Mouse (Mus musculus) myocyte (in vitro differentiated cells): Measurements from ENCODE around the gene Hnrnpa3. TPM values are rescaled to one million over a fixed set of nuclear protein-coding genes. Genes with fewer than 3 reads are reported as not detected.
A peak's percentile ranks its signal among the peaks of the same experiment; 100 is the strongest.

Experiments used
- H3K27me3 ChIP-seq: one replicate; pipeline ENCODE4 v1.6.1; 2011; ENCODE audit not compliant: control insufficient read depth, insufficient read depth, insufficient read length
- H3K36me3 ChIP-seq: one replicate; pipeline ENCODE4 v1.6.1; 2011; ENCODE audit not compliant: control insufficient read depth, insufficient read depth
- H3K4me2 ChIP-seq: one replicate; pipeline ENCODE4 v1.6.1; 2011; ENCODE audit warnings: low read depth, control low read depth
- H3K4me3 ChIP-seq: one replicate; pipeline ENCODE4 v1.5.1; 2011; ENCODE audit warnings: mild to moderate bottlenecking, control low read depth, moderate library complexity
- H3K79me2 ChIP-seq: one replicate; pipeline ENCODE4 v1.6.1; 2011; ENCODE audit not compliant: control insufficient read depth, insufficient read depth
- H3ac ChIP-seq: one replicate; pipeline ENCODE4 v1.6.1; 2011; ENCODE audit not compliant: control insufficient read depth, insufficient read length
- CEBPB ChIP-seq: IDR thresholded peaks from 2 replicates; pipeline ENCODE4 v1.6.1; 2011; ENCODE audit warnings: mild to moderate bottlenecking, moderate library complexity; ENCODE audit not compliant: poor library complexity, insufficient read depth, severe bottlenecking
- E2F4 ChIP-seq: IDR thresholded peaks from one replicate; pipeline ENCODE4 v1.6.1; 2011; ENCODE audit warnings: mild to moderate bottlenecking, control low read depth, moderate library complexity; ENCODE audit not compliant: insufficient read depth
- MAX ChIP-seq: IDR thresholded peaks from one replicate; pipeline ENCODE4 v1.6.1; 2011; ENCODE audit warnings: low read depth, mild to moderate bottlenecking, control low read depth
- MYOD1 ChIP-seq, 3 experiments: IDR thresholded peaks; one replicate each; pipeline ENCODE4 v1.6.1; 2011; ENCODE audit warnings: control low read depth in 2 of 3, low read depth in 2 of 3, mild to moderate bottlenecking in 2 of 3, moderate library complexity in 1 of 3; ENCODE audit not compliant: insufficient read length in 2 of 3, control insufficient read depth in 1 of 3
- MYOG ChIP-seq, 3 experiments: IDR thresholded peaks; one replicate each; pipeline ENCODE4 v1.6.1; 2011; ENCODE audit warnings: control low read depth in 2 of 3, low read depth in 2 of 3, mild to moderate bottlenecking in 2 of 3; ENCODE audit not compliant: insufficient read length in 2 of 3, control insufficient read depth in 1 of 3, insufficient read depth in 1 of 3
- POLR2A ChIP-seq: IDR thresholded peaks from one replicate; pipeline ENCODE4 v1.6.1; 2011; ENCODE audit warnings: low read depth, mild to moderate bottlenecking, control low read depth, moderate library complexity; ENCODE audit not compliant: insufficient read length
- POLR2AphosphoS2 ChIP-seq: IDR thresholded peaks from one replicate; pipeline ENCODE4 v1.6.1; 2011; ENCODE audit warnings: low read depth, control low read depth; ENCODE audit not compliant: insufficient read length
- REST ChIP-seq: IDR thresholded peaks from one replicate; pipeline ENCODE4 v1.6.1; 2011; ENCODE audit warnings: mild to moderate bottlenecking, control low read depth, moderate library complexity; ENCODE audit not compliant: insufficient read depth, insufficient read length
- SRF ChIP-seq: IDR thresholded peaks from one replicate; pipeline ENCODE4 v1.6.1; 2011; ENCODE audit warnings: low read depth; ENCODE audit not compliant: control insufficient read depth, insufficient read length
- TCF12 ChIP-seq: IDR thresholded peaks from one replicate; pipeline ENCODE4 v1.6.1; 2011; ENCODE audit warnings: mild to moderate bottlenecking, control low read depth; ENCODE audit not compliant: poor library complexity, insufficient read depth, severe bottlenecking
- TCF3 ChIP-seq: IDR thresholded peaks from one replicate; pipeline ENCODE4 v1.6.1; 2011; ENCODE audit warnings: low read depth, control low read depth; ENCODE audit not compliant: insufficient read length
- USF1 ChIP-seq: IDR thresholded peaks from one replicate; pipeline ENCODE4 v1.6.1; 2011; ENCODE audit warnings: low read depth, mild to moderate bottlenecking, control low read depth, moderate library complexity
- polyA plus RNA-seq: library from polyadenylated mRNA; unstranded; fragments of >200 nt; fragmentation: generic; extraction: Trizol; gene quantifications from one replicate; pipeline ENCODE4 v1.2.1, GENCODE M21; 2012; ENCODE audit warnings: missing spikeins

Hnrnpa3 gene
- polyA plus RNA-seq, 1 experiment = 193 TPM

GRCm38 (mm10) chr2:75670446-75671336, 11.6 kb downstream of the Hnrnpa3 start:
- Histone ChIP-seq H3K4me2 (no peak overlapping the region), H3K27me3 (no peaks in the 10 kb centered on the region), H3ac (no peak overlapping the region), H3K4me3 (no peak overlapping the region), H3K36me3 (peaks cover 20% of the 10 kb centered on the region), H3K79me2 (no peaks in the 10 kb centered on the region)
- TF ChIP-seq POLR2AphosphoS2 (peak; percentile 90), MYOD1 (IDR thresholded peaks at IDR 0.05; ENCODE audit: control insufficient read depth in 1 of 3, insufficient read length in 2 of 3, low read depth in 2 of 3) (no peak), REST (no peak), CEBPB (no peak), TCF12 (no peak), MYOG (IDR thresholded peaks at IDR 0.05; ENCODE audit: control insufficient read depth in 1 of 3, insufficient read depth in 1 of 3, insufficient read length in 2 of 3, low read depth in 2 of 3) (no peak)

- Histone ChIP-seq H3ac (no peak overlapping the region), H3K4me3 (no peak overlapping the region), H3K27me3 (no peaks in the 10 kb centered on the region), H3K79me2 (no peaks in the 10 kb centered on the region), H3K4me2 (no peak overlapping the region), H3K36me3 (peaks cover 22% of the 10 kb centered on the region)
- no peak for TF ChIP-seq TCF12
- TF ChIP-seq SRF = no peak
- no peak for TF ChIP-seq MYOG (IDR thresholded peaks at IDR 0.05; ENCODE audit: control insufficient read depth in 1 of 3, insufficient read depth in 1 of 3, insufficient read length in 2 of 3, low read depth in 2 of 3)
- TF ChIP-seq REST = no peak
- TF ChIP-seq E2F4 = no peak
- TF ChIP-seq MAX = no peak
- no peak for TF ChIP-seq POLR2AphosphoS2
- no peak for TF ChIP-seq MYOD1 (IDR thresholded peaks at IDR 0.05; ENCODE audit: control insufficient read depth in 1 of 3, insufficient read length in 2 of 3, low read depth in 2 of 3)
- TF ChIP-seq POLR2A = no peak
- TF ChIP-seq CEBPB = no peak
- TF ChIP-seq USF1 = no peak
- TF ChIP-seq TCF3 = no peak
These were observed 12.2 kb downstream of the Hnrnpa3 start for GRCm38 (mm10) chr2:75671337-75671660.

GRCm38 (mm10) chr2:75672561-75672960, 13.5 kb downstream of the Hnrnpa3 start:
- Histone ChIP-seq H3K4me3 (no peak overlapping the region), H3K36me3 (peaks cover 35% of the 10 kb centered on the region)
- peak; percentile 48 for TF ChIP-seq POLR2AphosphoS2
- TF ChIP-seq POLR2A = no peak

DNA sequence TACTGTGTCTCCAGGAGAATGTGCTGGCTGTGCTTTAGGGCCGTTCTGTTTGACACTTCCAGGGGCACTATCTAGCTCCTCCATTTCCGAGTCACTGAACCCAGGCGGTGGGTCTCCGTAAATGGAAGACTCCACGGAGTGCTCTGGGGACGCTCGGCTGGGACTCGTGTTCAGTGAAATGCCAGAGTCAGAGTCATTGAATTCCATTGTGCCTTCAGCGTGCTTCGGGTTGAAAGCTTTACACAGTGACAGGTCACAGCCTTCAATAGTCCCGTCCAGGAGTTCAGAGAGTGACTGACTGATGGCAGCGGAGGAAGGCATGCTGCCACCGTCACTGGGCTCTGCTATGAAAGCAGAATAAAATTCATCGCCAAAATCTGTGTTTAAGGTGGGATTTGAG, 17.5 kb downstream of the Hnrnpa3 start:
- Histone ChIP-seq H3K36me3 (peaks cover 51% of the 10 kb centered on the region), H3K4me2 (no peak overlapping the region)

More at GRCm38 (mm10) chr2:75672561-75672960, 13.5 kb downstream of the Hnrnpa3 start:
- Histone ChIP-seq H3K27me3 (no peaks in the 10 kb centered on the region), H3K4me2 (no peak overlapping the region), H3K79me2 (no peaks in the 10 kb centered on the region), H3ac (no peak overlapping the region)

GRCm38 (mm10) chr2:75679947-75680346, 20.9 kb downstream of the Hnrnpa3 start:
- Histone ChIP-seq H3ac (no peak overlapping the region), H3K4me2 (no peak overlapping the region), H3K4me3 (no peak overlapping the region), H3K36me3 (peaks cover 42% of the 10 kb centered on the region), H3K79me2 (peaks cover 60% of the 10 kb centered on the region), H3K27me3 (no peaks in the 10 kb centered on the region)
- no peak for TF ChIP-seq MYOD1 (IDR thresholded peaks at IDR 0.05; ENCODE audit: control insufficient read depth in 1 of 3, insufficient read length in 2 of 3, low read depth in 2 of 3)
- TF ChIP-seq E2F4 = no peak
- no peak for TF ChIP-seq MYOG (IDR thresholded peaks at IDR 0.05; ENCODE audit: control insufficient read depth in 1 of 3, insufficient read depth in 1 of 3, insufficient read length in 2 of 3, low read depth in 2 of 3)
- TF ChIP-seq CEBPB = no peak
- TF ChIP-seq POLR2A = no peak
- TF ChIP-seq REST = no peak
- no peak for TF ChIP-seq USF1
- no peak for TF ChIP-seq POLR2AphosphoS2
- no peak for TF ChIP-seq TCF12

More for the DNA sequence above, 17.5 kb downstream of the Hnrnpa3 start:
- TF ChIP-seq MYOG (IDR thresholded peaks at IDR 0.05; ENCODE audit: control insufficient read depth in 1 of 3, insufficient read depth in 1 of 3, insufficient read length in 2 of 3, low read depth in 2 of 3) (no peak), MAX (no peak), TCF12 (no peak), REST (no peak), SRF (no peak), CEBPB (no peak), POLR2A (no peak), TCF3 (no peak), POLR2AphosphoS2 (no peak), E2F4 (no peak), USF1 (no peak), MYOD1 (IDR thresholded peaks at IDR 0.05; ENCODE audit: control insufficient read depth in 1 of 3, insufficient read length in 2 of 3, low read depth in 2 of 3) (no peak)
- Histone ChIP-seq H3K79me2 (peaks cover 26% of the 10 kb centered on the region), H3K27me3 (no peaks in the 10 kb centered on the region), H3K4me3 (no peak overlapping the region), H3ac (no peak overlapping the region)
